Mouse (Mus musculus) layer of hippocampus, adult 9-10 months (tissue): ENCODE measurements at regions not wholly inside any gene's neighbourhood (a gene's known extent, or its start where the extent isn't known, plus 50 kb on each side); places are given as distances from the start of the nearest gene placed in this dataset.

Experiments used
- DNase-seq: peaks from one replicate; pipeline ENCODE4 v3.0.0; 2022; ENCODE audit warnings: low spot score

DNA sequence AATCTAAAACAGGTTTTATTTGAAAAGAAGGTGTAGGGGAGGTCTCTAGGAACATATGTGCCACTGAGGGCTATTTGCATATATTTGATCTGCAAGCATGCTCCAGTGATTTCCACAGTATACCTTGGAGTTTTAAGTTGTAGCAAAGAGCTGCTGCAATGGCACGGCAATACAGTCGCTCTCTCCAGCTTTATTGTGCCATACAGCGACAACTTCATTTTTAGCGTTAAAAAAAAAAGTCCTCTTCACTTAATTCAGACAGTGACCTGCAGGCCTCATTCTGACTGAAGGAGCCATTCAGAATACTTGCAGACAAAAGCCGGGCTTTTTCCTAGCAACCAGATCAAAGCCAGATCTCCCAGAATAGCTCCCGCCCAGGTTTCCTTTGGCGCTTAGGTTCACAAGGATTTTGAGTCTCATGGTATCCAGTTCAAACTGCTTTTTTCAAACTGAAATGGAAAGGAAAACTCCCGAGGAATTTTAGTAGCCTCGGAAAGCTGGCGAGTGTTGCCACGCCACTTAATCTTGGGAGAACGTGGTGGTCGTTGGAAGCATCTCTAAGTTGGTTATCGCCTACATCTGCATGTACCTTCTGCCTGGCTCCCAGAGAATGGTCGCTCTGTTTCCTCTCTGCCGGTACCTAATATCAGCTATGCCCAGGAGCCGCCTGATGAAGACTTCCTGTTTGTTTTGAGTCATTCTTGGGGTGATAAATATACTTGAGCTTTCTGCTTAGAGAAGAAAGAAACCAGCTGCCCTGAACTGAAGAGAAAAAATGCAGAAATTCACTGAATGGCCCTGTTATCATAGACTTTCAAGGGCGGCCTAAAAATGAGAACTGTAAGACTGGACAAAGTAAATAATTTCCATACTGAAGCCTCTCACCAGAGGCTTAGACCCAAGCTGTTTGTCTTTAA lies 67.8 kb upstream of the Zeb2 start:
- no peak for DNase-seq

- DNase-seq = no peak
Observed at GRCm38 (mm10) chr2:45184149-45184548, 67.0 kb upstream of the Zeb2 start.

GRCm38 (mm10) chr2:45182876-45183275 lies 65.7 kb upstream of the Zeb2 start:
- DNase-seq = no peak

GRCm38 (mm10) chr2:45181552-45181951 lies 64.4 kb upstream of the Zeb2 start:
- DNase-seq = no peak

GRCm38 (mm10) chr2:45178849-45179453 lies 61.8 kb upstream of the Zeb2 start:
- no peak for DNase-seq

DNA sequence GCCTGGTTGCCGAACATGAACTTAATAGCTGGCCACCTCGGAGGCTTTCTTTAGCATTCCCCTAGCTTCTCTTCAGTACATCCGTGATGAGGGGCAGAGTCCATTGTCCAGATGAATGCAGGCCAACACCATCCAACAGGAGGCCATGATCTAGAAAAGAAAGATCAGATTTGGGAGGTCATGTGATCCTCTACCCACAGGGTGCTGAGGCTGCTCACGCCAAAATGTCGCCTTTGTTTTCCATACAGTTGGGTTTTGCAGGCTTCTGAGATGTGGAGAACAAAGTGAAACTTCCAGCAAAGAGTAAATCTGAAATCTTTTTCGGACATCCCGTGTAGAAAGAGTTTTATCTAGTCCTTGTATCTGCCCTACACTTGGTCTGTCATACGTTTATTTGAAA lies 55.2 kb upstream of the Zeb2 start:
- no peak for DNase-seq

DNA sequence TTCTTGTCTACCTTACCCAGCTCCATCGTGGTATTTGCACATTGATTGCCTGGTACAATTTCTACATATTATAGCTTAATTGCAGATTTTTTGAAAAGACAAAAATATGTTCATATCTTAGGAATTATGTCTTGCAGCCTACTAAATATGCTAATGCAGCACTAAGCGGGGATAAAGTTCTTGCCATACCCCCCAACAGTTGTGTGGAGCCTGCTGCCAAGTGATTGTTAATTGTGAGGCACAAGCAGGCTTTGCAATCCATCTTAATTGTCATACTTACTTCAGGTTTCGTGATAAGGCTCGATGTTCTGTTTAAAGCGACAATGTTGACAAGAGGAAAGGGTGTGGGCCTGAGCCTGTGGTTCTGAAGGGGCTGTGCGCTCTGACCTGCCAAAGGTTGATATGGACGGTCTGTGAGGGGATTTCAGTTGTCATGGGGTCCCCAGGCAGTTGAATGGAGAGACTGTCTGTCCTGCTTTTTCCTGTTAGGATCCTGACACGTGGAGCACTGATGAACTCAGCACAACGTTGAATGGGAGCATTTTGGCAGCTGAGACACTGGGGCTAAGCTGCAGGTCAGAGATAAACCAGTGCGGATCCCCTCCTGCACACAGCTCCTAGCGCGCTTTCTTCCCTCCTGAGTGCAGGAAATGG lies 54.5 kb upstream of the Zeb2 start:
- no peak for DNase-seq

DNA sequence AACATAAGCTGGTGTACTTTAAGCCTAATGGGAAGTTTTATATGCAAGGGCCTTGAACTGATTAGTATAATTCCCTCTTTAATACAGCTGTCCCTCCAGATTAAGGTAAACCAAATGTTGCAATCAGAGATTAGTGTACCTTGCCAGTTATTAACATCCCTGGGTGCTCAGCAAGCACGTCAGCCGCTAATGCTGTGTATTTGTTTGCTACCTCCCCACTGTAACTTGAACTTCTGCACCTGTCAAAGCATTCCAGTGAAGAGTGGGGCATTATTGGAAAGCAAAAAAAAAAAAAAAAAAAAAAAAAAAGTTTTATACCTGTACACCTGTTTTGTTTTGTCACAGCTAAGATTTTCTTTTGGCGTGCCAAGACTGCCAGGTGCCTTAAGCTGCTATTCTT lies 53.1 kb upstream of the Zeb2 start:
- DNase-seq = no peak

GRCm38 (mm10) chr2:45169429-45170070 lies 52.4 kb upstream of the Zeb2 start:
- no peak for DNase-seq

- no peak for DNase-seq
Observed at GRCm38 (mm10) chr2:45168606-45169005, 51.4 kb upstream of the Zeb2 start.
